Mouse (Mus musculus) forebrain, embryonic 13.5 days (tissue): ENCODE measurements around the gene Cd3g. TPM values are rescaled to one million over a fixed set of nuclear protein-coding genes. Genes with fewer than 3 reads are reported as not detected.
A peak's percentile ranks its signal among the peaks of the same experiment; 100 is the strongest.
"Not testable (repeated sequence)": the region's sequence is repeated elsewhere in the genome, so short reads cannot be mapped to it uniquely, and the experiment has no call there.

Experiments
- ATAC-seq: fragments of 200-750 bp; cut with Nextera tagmentation; 2 replicates; pipeline ENCODE4 v1.8.0; 2017
- H3K27ac ChIP-seq: fragments of 300-500 bp; sonication (generic); 2 replicates; pipeline ENCODE4 v1.5.1; 2015; ENCODE audit warnings: inconsistent platforms, mild to moderate bottlenecking, moderate library complexity
- H3K27me3 ChIP-seq: fragments of 300-500 bp; sonication (generic); 2 replicates; pipeline ENCODE4 v1.6.1; 2015; ENCODE audit warnings: mild to moderate bottlenecking, inconsistent platforms
- H3K36me3 ChIP-seq: fragments of 300-500 bp; sonication (generic); 2 replicates; pipeline ENCODE4 v1.6.1; 2015; ENCODE audit warnings: mild to moderate bottlenecking, inconsistent platforms; ENCODE audit not compliant: poor library complexity, severe bottlenecking
- H3K4me1 ChIP-seq: fragments of 300-500 bp; sonication (generic); 2 replicates; pipeline ENCODE4 v1.6.1; 2015; ENCODE audit warnings: inconsistent platforms
- H3K4me2 ChIP-seq: fragments of 300-500 bp; sonication (generic); 2 replicates; pipeline ENCODE4 v1.6.1; 2015; ENCODE audit warnings: inconsistent platforms, mild to moderate bottlenecking, moderate library complexity
- H3K4me3 ChIP-seq: fragments of 300-500 bp; sonication (generic); 2 replicates; pipeline ENCODE4 v1.5.1; 2015; ENCODE audit warnings: mild to moderate bottlenecking, inconsistent platforms
- H3K9ac ChIP-seq: fragments of 300-500 bp; sonication (generic); 2 replicates; pipeline ENCODE4 v1.6.1; 2015; ENCODE audit warnings: mild to moderate bottlenecking, inconsistent platforms
- H3K9me3 ChIP-seq: fragments of 300-500 bp; sonication (generic); replicated peaks from 2 replicates; pipeline ENCODE4 v1.6.1; 2016; ENCODE audit warnings: inconsistent platforms
- WGBS: fragments of 180-500 bp; shearing (Covaris S2); methylation state at CpG from one replicate; pipeline ENCODE4 v1.1.7; 2015; 5-methylcytosine and 5-hydroxymethylcytosine counted together
- polyA plus RNA-seq: library from polyadenylated mRNA; unstranded; fragments of >200 nt; fragmentation: Nextera tagmentation; extraction: Ambion mirVana; gene quantifications from 2 replicates; pipeline ENCODE4 v1.2.1, GENCODE M21; 2015

The Cd3g gene
- polyA plus RNA-seq, 1 experiment from 2014 or later: not detected

DNA sequence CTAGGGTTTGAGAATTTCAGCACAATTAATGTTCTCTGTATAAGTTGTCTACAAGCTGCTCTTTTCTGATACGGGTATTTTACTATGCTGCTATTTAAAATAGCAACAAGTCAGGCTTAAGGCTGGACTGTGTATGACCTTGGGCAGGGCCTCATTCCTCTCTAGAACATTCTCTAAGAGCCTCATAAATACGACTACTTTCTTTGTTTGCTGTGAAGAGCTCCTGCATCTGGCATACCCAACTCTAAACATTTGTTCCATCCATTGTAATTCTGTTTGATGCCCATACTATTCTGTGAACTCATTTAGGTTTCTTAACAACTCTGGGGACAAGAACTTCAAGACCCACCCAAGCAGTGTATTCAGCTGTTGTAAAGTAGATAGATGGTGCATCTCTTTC is 2.8 kb upstream of the Cd3g start:
- H3K27ac ChIP-seq: no peak overlapping the region
- no peaks in the 10 kb centered on the region for H3K4me1 ChIP-seq
- H3K4me2 ChIP-seq: no peak overlapping the region
- no peak for ATAC-seq
- WGBS: 73% methylated on average over 2 of the region's 2 CpGs
- H3K4me3 ChIP-seq: no peak overlapping the region
- no peaks in the 10 kb centered on the region for H3K9me3 ChIP-seq
- H3K27me3 ChIP-seq: peaks cover 7% of the 10 kb centered on the region; the same call in 1 of the 2 replicates
- H3K36me3 ChIP-seq: no peaks in the 10 kb centered on the region
- no peak overlapping the region for H3K9ac ChIP-seq

DNA sequence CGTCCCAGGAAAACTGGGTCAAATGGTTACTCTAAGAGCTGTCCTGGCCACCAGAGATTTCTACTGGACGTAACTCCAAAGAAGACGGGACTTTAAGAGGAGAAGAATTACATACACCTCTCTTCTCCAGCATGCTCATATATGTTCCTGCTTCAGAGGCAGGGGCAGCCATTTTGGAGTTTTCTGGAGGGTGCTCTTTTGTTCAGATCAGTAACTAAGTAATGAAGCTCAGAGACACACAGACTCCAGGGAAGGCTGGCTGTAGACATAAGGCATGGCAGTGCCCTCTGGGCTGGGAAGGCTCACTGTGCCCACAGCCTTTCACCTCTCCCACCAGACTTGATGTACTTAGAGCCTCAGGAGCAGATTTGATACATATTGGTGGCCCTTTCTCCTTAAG is 2.3 kb upstream of the Cd3g start:
- 92% methylated on average over 3 of the region's 3 CpGs for WGBS
- Histone ChIP-seq H3K4me1 (no peaks in the 10 kb centered on the region), H3K9ac (no peak overlapping the region), H3K27me3 (peaks cover 8% of the 10 kb centered on the region; the same call in 1 of the 2 replicates), H3K4me2 (no peak overlapping the region), H3K9me3 (no peaks in the 10 kb centered on the region), H3K4me3 (no peak overlapping the region), H3K27ac (no peak overlapping the region), H3K36me3 (no peaks in the 10 kb centered on the region)
- no peak for ATAC-seq

DNA sequence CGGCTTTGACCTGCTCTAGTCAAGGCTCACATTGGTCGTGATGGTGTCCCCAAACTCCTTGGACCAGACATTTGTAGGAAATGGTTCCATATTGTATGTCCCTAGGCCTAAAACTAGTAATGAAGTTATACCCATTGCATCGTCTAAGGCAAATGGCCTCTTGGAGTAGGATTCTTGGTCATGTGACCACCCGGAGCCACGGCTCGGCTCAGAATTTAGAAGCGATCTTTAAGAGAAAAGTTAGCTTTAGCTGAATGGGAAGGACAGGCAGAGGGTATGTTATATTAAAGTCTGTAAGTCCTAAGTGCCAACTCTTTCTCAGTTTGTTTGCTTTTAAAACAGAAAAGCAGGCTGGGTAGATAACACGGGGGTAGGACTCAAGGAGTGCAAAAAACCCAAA is 1.9 kb upstream of the Cd3g start:
- ATAC-seq: no peak
- Histone ChIP-seq H3K9ac (no peak overlapping the region), H3K4me1 (no peaks in the 10 kb centered on the region), H3K27me3 (peaks cover 8% of the 10 kb centered on the region; the same call in 1 of the 2 replicates), H3K36me3 (no peaks in the 10 kb centered on the region), H3K9me3 (no peaks in the 10 kb centered on the region), H3K4me3 (no peak overlapping the region), H3K27ac (no peak overlapping the region), H3K4me2 (no peak overlapping the region)
- WGBS: 92% methylated on average over 8 of the region's 8 CpGs

DNA sequence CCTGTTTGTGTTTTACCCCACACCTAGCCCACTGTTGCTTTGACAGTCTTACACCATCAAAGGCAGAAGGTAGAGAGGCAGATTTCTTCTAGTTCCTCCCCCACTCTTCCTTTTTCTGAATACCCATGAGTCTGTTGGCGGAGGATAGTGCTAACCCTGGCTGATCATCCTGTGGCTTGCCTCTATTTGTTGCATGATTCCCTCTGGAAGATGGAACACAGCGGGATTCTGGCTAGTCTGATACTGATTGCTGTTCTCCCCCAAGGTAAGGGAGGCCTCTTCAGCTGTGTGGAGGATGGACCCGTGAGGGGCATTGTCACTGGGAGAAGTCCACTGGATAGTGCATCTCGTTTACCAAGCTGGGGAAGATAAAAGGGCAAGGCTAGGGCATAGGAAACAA is 1.4 kb upstream of the Cd3g start, which contains the start of gene Cd3d:
Cd3d (plus strand) TSS at position 111 of the 400 bp plus-strand sequence.
- no peaks in the 10 kb centered on the region for H3K9me3 ChIP-seq
- H3K4me2 ChIP-seq: no peak within 1 kb of the TSS
- H3K9ac ChIP-seq: no peak within 1 kb of the TSS
- no peak within 1 kb of the TSS for H3K4me3 ChIP-seq
- H3K4me1 ChIP-seq: no peaks in the 10 kb centered on the region
- no peak within 1 kb of the TSS for H3K27ac ChIP-seq
- no peaks in the 10 kb centered on the region for H3K36me3 ChIP-seq
- no peak for ATAC-seq
- WGBS: 75% methylated on average over 4 of the region's 4 CpGs
- peaks cover 8% of the 10 kb centered on the region; the same call in 1 of the 2 replicates for H3K27me3 ChIP-seq

DNA sequence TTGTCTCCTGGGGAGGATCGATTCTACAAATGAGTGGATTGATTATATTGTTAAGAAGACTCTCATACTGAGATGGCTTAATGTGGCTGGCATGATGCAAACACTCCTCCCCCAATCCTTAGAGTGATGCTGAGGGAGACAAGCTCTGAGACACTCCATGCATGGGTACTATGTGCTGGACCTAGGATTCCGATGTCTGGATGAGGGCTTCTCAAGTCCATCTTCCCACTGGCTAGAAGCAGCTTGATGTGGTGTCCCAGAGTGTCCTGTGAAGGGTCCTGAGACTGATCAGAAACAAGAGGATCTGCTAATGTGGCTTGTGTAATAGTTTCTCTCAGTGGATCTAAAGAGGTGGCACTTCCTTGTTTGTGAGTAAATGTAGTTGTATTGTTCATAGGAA is 873 bp upstream of the Cd3g start:
- Histone ChIP-seq H3K4me3 (no peak overlapping the region), H3K27me3 (peaks cover 8% of the 10 kb centered on the region; the same call in 1 of the 2 replicates), H3K27ac (no peak overlapping the region), H3K36me3 (no peaks in the 10 kb centered on the region), H3K9ac (no peak overlapping the region), H3K4me1 (no peaks in the 10 kb centered on the region), H3K4me2 (no peak overlapping the region), H3K9me3 (no peaks in the 10 kb centered on the region)
- ATAC-seq: no peak
- WGBS: 91% methylated on average over 2 of the region's 2 CpGs

DNA sequence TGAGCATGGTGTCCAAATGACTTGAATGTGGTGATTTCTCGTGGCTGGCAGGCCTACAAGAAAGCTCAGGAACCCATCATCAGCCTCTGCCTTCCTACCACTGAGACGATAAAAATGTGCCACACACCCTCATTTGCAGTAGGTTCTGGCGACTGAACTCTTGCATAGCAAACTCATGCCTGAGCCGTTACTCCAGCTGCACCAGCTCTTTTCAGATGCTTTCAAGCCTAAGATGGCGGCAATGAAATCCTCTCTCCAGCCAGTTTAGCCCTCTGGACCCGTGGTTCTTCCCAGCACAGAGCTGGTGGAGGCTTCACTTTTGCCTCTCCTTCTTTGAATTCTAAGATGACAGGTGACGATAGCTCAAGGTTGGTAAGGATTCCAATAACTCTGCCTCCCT is 425 bp downstream of the Cd3g start:
- no peaks in the 10 kb centered on the region for H3K9me3 ChIP-seq
- H3K9ac ChIP-seq: no peak overlapping the region
- H3K4me2 ChIP-seq: no peak overlapping the region
- no peaks in the 10 kb centered on the region for H3K36me3 ChIP-seq
- H3K4me3 ChIP-seq: no peak overlapping the region
- H3K27ac ChIP-seq: no peak overlapping the region
- no peaks in the 10 kb centered on the region for H3K4me1 ChIP-seq
- peaks cover 11% of the 10 kb centered on the region; the same call in 1 of the 2 replicates for H3K27me3 ChIP-seq
- WGBS: 76% methylated on average over 7 of the region's 7 CpGs
- ATAC-seq: no peak

DNA sequence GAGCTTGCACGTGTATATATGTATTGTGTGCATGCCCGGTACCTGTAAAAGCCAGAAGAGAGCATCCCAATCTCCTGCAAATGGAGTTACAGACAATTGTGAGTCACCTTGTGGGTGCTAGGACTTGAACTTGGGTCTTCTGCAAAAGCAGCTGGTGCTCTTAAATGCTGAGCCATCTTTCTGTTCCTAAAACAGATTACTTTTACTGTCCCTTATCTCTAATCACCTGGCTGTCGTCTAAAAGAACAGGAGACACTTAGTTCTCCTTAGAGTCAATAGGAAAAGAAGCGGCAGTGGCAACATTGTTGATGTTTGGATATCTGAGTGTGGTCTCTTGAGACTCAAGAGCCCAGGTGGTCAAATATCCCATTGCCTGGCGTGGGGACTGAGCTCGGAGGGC is 2.4 kb downstream of the Cd3g start:
- H3K27ac ChIP-seq: no peak overlapping the region
- H3K4me1 ChIP-seq: no peaks in the 10 kb centered on the region
- no peak overlapping the region for H3K9ac ChIP-seq
- H3K36me3 ChIP-seq: no peaks in the 10 kb centered on the region
- peaks cover 27% of the 10 kb centered on the region for H3K27me3 ChIP-seq
- no peak overlapping the region for H3K4me3 ChIP-seq
- ATAC-seq: no peak
- 74% methylated on average over 6 of the region's 6 CpGs for WGBS
- no peaks in the 10 kb centered on the region for H3K9me3 ChIP-seq
- H3K4me2 ChIP-seq: no peak overlapping the region

DNA sequence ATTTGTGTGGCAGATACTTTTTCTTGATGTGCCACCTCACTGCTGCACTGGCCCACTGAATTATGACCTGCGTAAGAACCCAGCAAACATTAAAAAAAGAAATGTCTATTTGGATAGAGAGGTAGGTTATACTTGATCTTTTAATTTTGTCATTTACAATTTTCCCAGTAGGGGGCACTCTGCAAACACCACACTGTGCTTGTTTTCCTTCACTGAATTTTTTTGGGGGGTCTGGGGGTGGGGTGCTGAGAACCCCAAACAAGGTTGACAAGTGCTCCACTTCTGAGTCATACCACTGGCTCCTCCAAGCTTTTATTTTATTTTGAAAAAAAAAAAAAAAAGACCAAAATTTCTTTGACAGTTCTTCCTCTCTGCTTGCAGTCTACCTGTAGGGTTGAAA is 10.8 kb downstream of the Cd3g start:
- Histone ChIP-seq H3K9ac (no peak overlapping the region), H3K9me3 (no peaks in the 10 kb centered on the region), H3K4me2 (no peak overlapping the region), H3K4me3 (no peak overlapping the region), H3K27me3 (peaks cover 27% of the 10 kb centered on the region), H3K27ac (no peak overlapping the region), H3K36me3 (no peaks in the 10 kb centered on the region), H3K4me1 (peaks cover 12% of the 10 kb centered on the region)
- WGBS: 67% methylated on average over 1 of the region's 1 CpGs
- ATAC-seq: no peak

DNA sequence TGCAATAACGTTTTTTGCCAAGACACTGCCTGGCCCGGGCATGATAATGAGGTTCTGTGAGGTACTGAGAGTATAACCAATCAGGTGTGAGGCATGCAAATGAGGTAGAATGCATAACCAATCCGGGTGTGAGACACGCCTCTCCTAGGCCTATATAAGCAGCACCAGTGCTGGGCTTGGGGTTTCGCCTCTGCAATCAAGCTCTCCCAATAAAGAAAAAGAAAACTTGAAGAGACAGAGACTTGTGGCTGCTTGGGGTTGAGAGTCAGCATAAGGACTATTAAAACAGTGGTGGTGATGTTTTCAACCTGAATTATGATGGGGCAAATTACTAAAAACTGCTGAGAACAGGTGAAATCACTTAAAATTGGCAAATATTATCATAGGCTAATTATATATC is 12.5 kb downstream of the Cd3g start:
- not testable (repeated sequence) for ATAC-seq, H3K9ac ChIP-seq, H3K4me2 ChIP-seq, H3K4me3 ChIP-seq, H3K27ac ChIP-seq, H3K36me3 ChIP-seq, H3K9me3 ChIP-seq
- WGBS: 81% methylated on average over 5 of the region's 5 CpGs
- peaks cover 13% of the 10 kb centered on the region for H3K27me3 ChIP-seq
- H3K4me1 ChIP-seq: peaks cover 16% of the 10 kb centered on the region

DNA sequence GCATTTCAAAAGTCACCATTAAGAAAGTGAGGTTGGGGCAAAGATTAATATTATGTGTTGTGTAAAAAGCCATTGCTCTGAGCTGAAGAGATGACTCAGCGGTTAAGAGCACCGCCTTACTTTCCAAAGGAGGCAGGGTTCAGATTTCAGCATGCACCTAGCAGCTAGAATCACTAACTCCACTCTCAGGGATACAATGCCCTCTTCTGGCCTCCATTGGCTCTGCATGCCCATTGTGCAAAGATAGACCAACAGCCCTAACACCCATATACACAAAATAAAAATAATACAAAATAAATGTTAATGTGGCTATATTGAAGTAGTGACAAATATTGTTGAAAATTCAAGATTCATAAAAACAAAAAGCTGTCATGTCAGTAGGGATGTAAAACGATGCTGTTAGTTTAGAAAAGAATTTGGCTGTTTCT is 13.4 kb downstream of the Cd3g start:
- Histone ChIP-seq H3K36me3 (peaks cover 12% of the 10 kb centered on the region), H3K9me3 (no peaks in the 10 kb centered on the region), H3K9ac (no peak overlapping the region), H3K27me3 (peaks cover 13% of the 10 kb centered on the region), H3K4me2 (no peak overlapping the region), H3K27ac (no peak overlapping the region), H3K4me3 (no peak overlapping the region), H3K4me1 (peaks cover 16% of the 10 kb centered on the region)
- 21% methylated on average over 3 of the region's 3 CpGs for WGBS
- ATAC-seq: no peak

DNA sequence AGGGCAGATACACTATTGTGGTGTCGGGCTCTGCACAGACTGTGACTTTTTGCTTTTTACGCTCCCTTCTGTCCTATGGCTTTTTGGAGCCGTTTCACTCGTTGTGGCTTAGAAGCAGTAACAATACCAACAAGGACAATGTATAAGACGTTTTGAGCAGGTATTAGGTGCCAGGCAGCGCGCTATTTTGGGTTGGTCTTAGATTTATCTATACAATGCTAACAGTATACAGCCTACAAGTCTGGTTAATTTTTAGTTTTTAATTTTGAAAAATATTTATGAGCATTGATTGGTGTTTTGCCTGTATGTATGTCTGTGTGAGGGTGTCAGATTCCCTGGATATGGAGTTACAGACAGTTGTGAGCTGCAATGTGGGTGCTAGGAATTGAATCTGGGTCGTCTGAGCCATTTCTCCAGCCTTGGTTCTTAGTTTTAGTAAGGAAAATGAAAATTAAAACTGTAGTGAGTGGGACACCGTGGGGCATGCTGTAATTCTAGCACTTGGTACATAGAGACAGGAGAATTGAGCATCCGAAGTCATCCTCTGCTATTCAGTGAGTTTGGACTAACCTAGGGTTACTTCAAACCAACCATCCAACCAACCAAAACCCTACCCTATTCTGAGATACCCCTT is 14.3 kb downstream of the Cd3g start:
- no peak overlapping the region for H3K27ac ChIP-seq
- 13% methylated on average over 10 of the region's 10 CpGs for WGBS
- ATAC-seq: peak; percentile 12

DNA sequence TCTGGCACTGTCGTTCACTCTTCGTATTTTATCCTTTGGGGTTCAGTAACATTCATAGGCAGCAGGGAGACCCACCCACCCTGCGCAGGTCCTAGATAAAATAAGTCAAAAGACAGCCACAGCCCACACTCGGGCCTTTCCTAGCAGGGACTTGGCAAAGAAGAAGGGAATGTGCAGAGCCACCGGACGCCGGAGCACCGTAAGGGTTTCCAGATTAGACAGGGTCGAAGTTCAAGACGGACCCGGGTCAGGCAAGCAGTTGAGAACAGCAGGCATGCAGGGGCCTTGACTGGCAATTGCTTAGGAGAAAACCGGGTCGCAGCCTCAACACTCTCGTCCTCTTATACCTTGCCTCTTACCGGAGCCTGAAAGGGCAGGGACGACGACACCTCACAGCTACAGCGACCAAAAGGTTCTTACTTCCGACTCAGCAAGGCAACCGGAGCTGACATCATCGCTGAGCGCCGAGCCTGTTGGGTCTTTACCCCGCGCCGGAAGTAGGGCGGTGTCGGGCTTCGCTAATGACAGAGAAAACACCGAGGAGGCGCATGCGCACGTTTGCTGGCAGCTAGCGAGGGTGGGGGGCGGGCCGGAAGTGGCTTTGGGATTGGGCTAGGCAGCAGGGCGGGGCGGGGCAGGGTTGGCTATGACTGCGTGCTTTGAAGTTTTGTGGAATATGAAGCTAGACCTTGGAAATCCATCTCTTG is 15.0 kb downstream of the Cd3g start, which contains the start of gene Ube4a:
Ube4a (minus strand) TSS at position 475 of the 707 bp plus-strand sequence.
- Histone ChIP-seq H3K27ac (no peak within 1 kb of the TSS), H3K9ac (peak within 1 kb of the TSS; percentile 80), H3K27me3 (peaks cover 3% of the 10 kb centered on the region; the same call in 1 of the 2 replicates), H3K4me3 (peak within 1 kb of the TSS; percentile 88), H3K9me3 (no peaks in the 10 kb centered on the region), H3K4me1 (peaks cover 16% of the 10 kb centered on the region), H3K36me3 (peaks cover 25% of the 10 kb centered on the region), H3K4me2 (peak within 1 kb of the TSS; percentile 93)
- 1% methylated on average over 38 of the region's 39 CpGs for WGBS
- ATAC-seq: peak; percentile 96

More for the DNA sequence above, 14.3 kb downstream of the Cd3g start:
- H3K36me3 ChIP-seq: peaks cover 21% of the 10 kb centered on the region
- H3K9me3 ChIP-seq: no peaks in the 10 kb centered on the region
- H3K27me3 ChIP-seq: peaks cover 7% of the 10 kb centered on the region
- H3K4me3 ChIP-seq: peak overlapping the region; percentile 88
- peak overlapping the region; percentile 41 for H3K9ac ChIP-seq
- peak overlapping the region; percentile 68 for H3K4me2 ChIP-seq
- H3K4me1 ChIP-seq: peaks cover 16% of the 10 kb centered on the region
